Mouse (Mus musculus): ENCODE data around the gene Elavl2. TPM values are rescaled to one million over a fixed set of nuclear protein-coding genes. Genes with fewer than 3 reads are reported as not detected.

Elavl2 gene
- total and polyA plus RNA-seq, 2 experiments = not detected

DNA sequence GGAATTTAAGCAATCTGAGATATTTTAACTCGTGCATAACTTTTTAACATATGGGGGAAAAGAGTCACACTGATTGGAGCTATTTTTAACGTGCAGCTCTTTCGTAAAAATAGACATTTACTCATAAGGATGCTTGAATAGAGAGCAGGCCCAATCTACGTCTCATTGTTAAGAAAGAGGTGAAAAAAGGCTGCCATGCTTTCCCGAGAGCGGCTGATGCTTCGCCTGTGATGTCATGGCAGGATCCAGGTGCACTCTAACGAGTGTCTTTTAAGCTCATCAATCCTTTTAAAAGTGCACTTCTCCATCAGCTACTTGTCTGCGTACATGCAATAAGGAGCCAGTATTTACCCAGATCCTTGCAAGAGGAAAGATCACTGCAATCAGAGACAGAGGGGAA, 156.0 kb downstream of the Elavl2 start:
- Histone ChIP-seq H3K4me3 (ENCODE audit: insufficient read depth, low read depth, low read length) (no peak overlapping the region), H3K9ac (ENCODE audit: low read depth, low read length) (no peak overlapping the region), H3K36me3 (ENCODE audit: control insufficient read depth, insufficient read depth, low read length) (no peaks in the 10 kb centered on the region), H3K79me2 (ENCODE audit: control insufficient read depth, insufficient read depth, low read length) (no peaks in the 10 kb centered on the region), H3K27ac (replicated peaks; ENCODE audit: insufficient read depth, low read depth, low read length) (no peak overlapping the region), H3K4me1 (ENCODE audit: control insufficient read depth, insufficient read depth, low read length) (no peaks in the 10 kb centered on the region), H3K27me3 (ENCODE audit: control insufficient read depth, insufficient read depth, low read length) (no peaks in the 10 kb centered on the region)
- no peak for DNase-seq (ENCODE audit: extremely low read depth, low read depth, low spot score)
- 75% methylated on average over 9 of the region's 9 CpGs for WGBS
- TF ChIP-seq POLR2A (IDR thresholded peaks at IDR 0.05; ENCODE audit: extremely low read depth, insufficient read depth, low read length) = no peak
- TF ChIP-seq CTCF (IDR thresholded peaks at IDR 0.05; ENCODE audit: low read depth, low read length) = no peak

DNA sequence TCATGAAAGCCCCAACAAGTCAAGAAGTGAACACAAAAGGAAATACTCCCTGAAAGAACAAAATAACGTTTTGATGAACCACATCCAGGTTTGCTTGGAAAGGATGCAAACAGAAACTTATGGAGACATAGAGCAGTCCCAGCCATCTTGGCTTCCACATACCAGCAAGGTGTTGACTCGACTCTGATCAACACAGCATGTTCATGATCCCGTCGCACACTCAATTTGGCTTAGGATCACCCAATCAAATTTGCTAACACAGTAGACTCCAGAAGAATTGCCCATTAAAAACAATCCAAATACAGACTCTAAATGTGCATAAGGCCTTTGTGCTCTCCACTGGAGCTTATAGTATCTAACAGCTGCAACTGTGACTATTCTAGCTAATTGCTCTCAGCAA, 156.7 kb downstream of the Elavl2 start:
- no peak for DNase-seq (ENCODE audit: extremely low read depth, low read depth, low spot score)
- Histone ChIP-seq H3K36me3 (ENCODE audit: control insufficient read depth, insufficient read depth, low read length) (no peaks in the 10 kb centered on the region), H3K79me2 (ENCODE audit: control insufficient read depth, insufficient read depth, low read length) (no peaks in the 10 kb centered on the region), H3K4me1 (ENCODE audit: control insufficient read depth, insufficient read depth, low read length) (no peaks in the 10 kb centered on the region), H3K9ac (ENCODE audit: low read depth, low read length) (no peak overlapping the region), H3K27ac (replicated peaks; ENCODE audit: insufficient read depth, low read depth, low read length) (no peak overlapping the region), H3K4me3 (ENCODE audit: insufficient read depth, low read depth, low read length) (no peak overlapping the region), H3K27me3 (ENCODE audit: control insufficient read depth, insufficient read depth, low read length) (no peaks in the 10 kb centered on the region)
- TF ChIP-seq POLR2A (IDR thresholded peaks at IDR 0.05; ENCODE audit: extremely low read depth, insufficient read depth, low read length) = no peak
- WGBS = 84% methylated on average over 4 of the region's 4 CpGs

DNA sequence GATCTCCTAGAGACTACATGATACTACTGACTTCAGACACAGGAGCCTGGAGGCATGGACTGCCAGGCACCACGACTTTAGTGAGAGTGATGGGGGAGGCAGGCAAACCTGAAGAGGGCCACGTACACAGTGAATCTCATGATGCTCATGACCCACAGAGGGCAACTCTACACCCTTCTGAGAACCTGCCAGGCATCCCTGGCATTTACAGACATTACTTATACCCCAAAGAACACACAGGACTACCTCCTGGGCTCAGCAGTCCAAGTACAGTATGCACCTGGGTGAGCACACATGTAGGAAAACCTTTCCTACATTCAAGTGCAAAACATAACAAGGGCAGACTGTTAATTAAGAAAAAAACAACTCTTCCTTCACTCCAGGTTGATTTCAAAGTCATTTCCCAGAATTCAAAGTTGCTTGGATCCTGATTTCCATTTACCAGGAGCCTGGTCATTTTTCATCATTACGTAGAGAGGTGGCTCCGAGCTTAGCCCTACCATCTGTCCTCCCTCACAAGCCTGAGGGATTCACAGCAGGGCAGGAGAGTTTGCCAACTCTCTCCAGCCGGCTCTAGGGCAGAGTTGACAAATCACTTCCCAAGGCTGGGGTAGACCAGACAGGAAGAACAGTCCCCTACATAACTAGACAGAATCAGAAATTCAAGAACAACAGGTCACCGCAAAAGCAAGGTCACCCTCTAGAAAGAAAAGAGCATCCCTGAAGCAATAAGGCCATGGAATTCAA, 161.7 kb downstream of the Elavl2 start:
- TF ChIP-seq CTCF (IDR thresholded peaks at IDR 0.05; ENCODE audit: low read depth, low read length) = no peak
- no peak for TF ChIP-seq POLR2A (IDR thresholded peaks at IDR 0.05; ENCODE audit: extremely low read depth, insufficient read depth, low read length)
- H3K27me3 ChIP-seq (ENCODE audit: control insufficient read depth, insufficient read depth, low read length) = no peaks in the 10 kb centered on the region
- H3K36me3 ChIP-seq (ENCODE audit: control insufficient read depth, insufficient read depth, low read length) = no peaks in the 10 kb centered on the region
- H3K79me2 ChIP-seq (ENCODE audit: control insufficient read depth, insufficient read depth, low read length) = no peaks in the 10 kb centered on the region
- H3K4me1 ChIP-seq (ENCODE audit: control insufficient read depth, insufficient read depth, low read length) = no peaks in the 10 kb centered on the region
- whole genome bisulfite sequencing = 77% methylated on average over 6 of the region's 6 CpGs
- H3K4me3 ChIP-seq (ENCODE audit: insufficient read depth, low read depth, low read length) = no peak overlapping the region
- H3K9ac ChIP-seq (ENCODE audit: low read depth, low read length) = no peak overlapping the region
- no peak overlapping the region for H3K27ac ChIP-seq (replicated peaks; ENCODE audit: insufficient read depth, low read depth, low read length)
- DNase-seq (ENCODE audit: extremely low read depth, low read depth, low spot score) = no peak

DNA sequence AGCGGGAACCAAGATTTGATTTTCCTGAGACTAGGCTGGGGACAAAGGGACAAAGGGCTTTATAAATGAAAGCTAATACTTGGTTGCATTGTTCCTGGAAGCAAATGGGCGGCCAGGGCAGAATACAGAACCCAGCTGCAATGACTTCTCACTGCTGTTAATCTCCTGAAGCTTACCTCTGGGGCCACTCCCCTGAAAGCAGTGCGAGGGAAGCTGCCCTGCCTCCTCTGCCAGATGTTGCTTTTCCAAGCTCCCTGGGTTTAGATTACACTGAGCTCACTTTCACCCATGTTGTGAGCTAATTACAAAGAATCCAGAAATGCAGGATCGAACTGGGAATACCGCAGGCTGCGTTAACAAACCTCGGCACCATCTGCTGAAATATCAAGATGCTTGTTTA, 163.6 kb downstream of the Elavl2 start:
- Histone ChIP-seq H3K9ac (ENCODE audit: low read depth, low read length) (no peak overlapping the region), H3K4me3 (ENCODE audit: insufficient read depth, low read depth, low read length) (no peak overlapping the region), H3K79me2 (ENCODE audit: control insufficient read depth, insufficient read depth, low read length) (no peaks in the 10 kb centered on the region), H3K4me1 (ENCODE audit: control insufficient read depth, insufficient read depth, low read length) (no peaks in the 10 kb centered on the region), H3K27me3 (ENCODE audit: control insufficient read depth, insufficient read depth, low read length) (no peaks in the 10 kb centered on the region), H3K27ac (replicated peaks; ENCODE audit: insufficient read depth, low read depth, low read length) (no peak overlapping the region), H3K36me3 (ENCODE audit: control insufficient read depth, insufficient read depth, low read length) (no peaks in the 10 kb centered on the region)
- WGBS = 52% methylated on average over 7 of the region's 7 CpGs
- TF ChIP-seq CTCF (IDR thresholded peaks at IDR 0.05; ENCODE audit: low read depth, low read length) (no peak), POLR2A (IDR thresholded peaks at IDR 0.05; ENCODE audit: extremely low read depth, insufficient read depth, low read length) (no peak)
- no peak for DNase-seq (ENCODE audit: extremely low read depth, low read depth, low spot score)

DNA sequence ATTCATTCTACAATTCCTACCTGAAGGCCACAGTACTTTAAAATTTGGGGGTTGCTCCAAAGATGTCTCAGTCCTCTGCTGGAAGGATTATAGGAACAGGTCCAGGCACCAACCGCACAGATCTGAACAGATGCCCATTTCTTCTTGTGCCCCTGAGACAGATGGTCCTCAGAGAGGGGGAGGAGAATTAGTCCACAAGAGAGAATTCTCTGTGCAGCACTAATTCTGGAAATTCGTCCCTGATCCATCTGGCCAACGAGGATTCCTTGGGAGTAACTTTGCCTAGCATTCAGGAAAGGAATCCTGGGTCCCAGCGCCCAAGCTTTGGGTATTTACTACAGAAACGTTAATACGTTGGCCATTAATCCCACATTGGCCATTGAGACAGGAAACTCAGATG, 165.6 kb downstream of the Elavl2 start:
- DNase-seq (ENCODE audit: extremely low read depth, low read depth, low spot score) = no peak
- Histone ChIP-seq H3K79me2 (ENCODE audit: control insufficient read depth, insufficient read depth, low read length) (no peaks in the 10 kb centered on the region), H3K36me3 (ENCODE audit: control insufficient read depth, insufficient read depth, low read length) (no peaks in the 10 kb centered on the region), H3K9ac (ENCODE audit: low read depth, low read length) (no peak overlapping the region), H3K4me3 (ENCODE audit: insufficient read depth, low read depth, low read length) (no peak overlapping the region), H3K27ac (replicated peaks; ENCODE audit: insufficient read depth, low read depth, low read length) (no peak overlapping the region), H3K27me3 (ENCODE audit: control insufficient read depth, insufficient read depth, low read length) (no peaks in the 10 kb centered on the region), H3K4me1 (ENCODE audit: control insufficient read depth, insufficient read depth, low read length) (no peaks in the 10 kb centered on the region)
- WGBS = 77% methylated on average over 6 of the region's 6 CpGs
- no peak for TF ChIP-seq POLR2A (IDR thresholded peaks at IDR 0.05; ENCODE audit: extremely low read depth, insufficient read depth, low read length)
- TF ChIP-seq CTCF (IDR thresholded peaks at IDR 0.05; ENCODE audit: low read depth, low read length) = no peak

DNA sequence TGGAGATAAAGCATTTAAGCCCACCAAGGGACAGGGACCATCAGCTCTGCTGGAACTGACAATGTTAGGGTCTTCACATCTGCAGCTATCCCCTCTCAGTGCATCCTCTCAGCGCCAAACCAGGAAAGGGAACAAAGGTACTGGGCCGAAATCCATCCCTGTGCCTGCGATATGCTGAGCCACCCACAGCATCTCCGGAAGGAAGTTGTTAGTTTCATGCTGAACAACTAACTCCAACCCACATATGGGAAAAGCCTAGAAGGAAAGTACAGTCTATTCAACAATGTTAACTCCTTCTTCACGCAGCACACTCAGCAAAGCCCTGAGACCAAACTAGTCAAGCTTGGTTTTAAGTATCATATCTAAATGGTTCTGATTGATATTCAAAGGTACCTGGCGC, 167.0 kb downstream of the Elavl2 start:
- no peaks in the 10 kb centered on the region for H3K36me3 ChIP-seq (ENCODE audit: control insufficient read depth, insufficient read depth, low read length)
- no peak for DNase-seq (ENCODE audit: extremely low read depth, low read depth, low spot score)
- TF ChIP-seq CTCF (IDR thresholded peaks at IDR 0.05; ENCODE audit: low read depth, low read length) = no peak
- no peak for TF ChIP-seq POLR2A (IDR thresholded peaks at IDR 0.05; ENCODE audit: extremely low read depth, insufficient read depth, low read length)
- H3K9ac ChIP-seq (ENCODE audit: low read depth, low read length) = no peak overlapping the region
- no peak overlapping the region for H3K27ac ChIP-seq (replicated peaks; ENCODE audit: insufficient read depth, low read depth, low read length)
- H3K79me2 ChIP-seq (ENCODE audit: control insufficient read depth, insufficient read depth, low read length) = no peaks in the 10 kb centered on the region
- no peaks in the 10 kb centered on the region for H3K27me3 ChIP-seq (ENCODE audit: control insufficient read depth, insufficient read depth, low read length)
- 90% methylated on average over 6 of the region's 6 CpGs for WGBS
- no peak overlapping the region for H3K4me3 ChIP-seq (ENCODE audit: insufficient read depth, low read depth, low read length)
- H3K4me1 ChIP-seq (ENCODE audit: control insufficient read depth, insufficient read depth, low read length) = no peaks in the 10 kb centered on the region

All from liver, adult 2 months (tissue).